Mouse (Mus musculus) liver, adult 2 months (tissue): Measurements from ENCODE around the gene Wfdc15b. TPM values are rescaled to one million over a fixed set of nuclear protein-coding genes. Genes with fewer than 3 reads are reported as not detected.

ENCODE experiments used
- DNase-seq: peaks from one replicate; pipeline ENCODE4 v3.0.0-alpha.2; 2011; ENCODE audit warnings: low read depth, low spot score; ENCODE audit errors: extremely low read depth
- H3K27ac ChIP-seq: fragments of 200-500 bp; replicated peaks from 2 replicates; pipeline ENCODE4 v1.5.1; 2012; ENCODE audit warnings: low read depth, mild to moderate bottlenecking, control low read depth, inconsistent platforms, low read length; ENCODE audit not compliant: insufficient read depth
- H3K27me3 ChIP-seq: fragments of 200-500 bp; 2 replicates; pipeline ENCODE4 v1.6.1; 2012; ENCODE audit warnings: mild to moderate bottlenecking, moderate library complexity, low read length, inconsistent platforms; ENCODE audit not compliant: control insufficient read depth, insufficient read depth
- H3K36me3 ChIP-seq: fragments of 200-500 bp; 2 replicates; pipeline ENCODE4 v1.6.1; 2012; ENCODE audit warnings: low read length, inconsistent platforms; ENCODE audit not compliant: control insufficient read depth, insufficient read depth
- H3K4me1 ChIP-seq: fragments of 200-500 bp; 2 replicates; pipeline ENCODE4 v1.6.1; 2011; ENCODE audit warnings: low read length; ENCODE audit not compliant: control insufficient read depth, insufficient read depth
- H3K4me3 ChIP-seq: fragments of 200-500 bp; 2 replicates; pipeline ENCODE4 v1.5.1; 2011; ENCODE audit warnings: low read depth, mild to moderate bottlenecking, control low read depth, low read length, moderate library complexity; ENCODE audit not compliant: insufficient read depth
- H3K79me2 ChIP-seq: fragments of 200-500 bp; 2 replicates; pipeline ENCODE4 v1.6.1; 2012; ENCODE audit warnings: inconsistent platforms, mild to moderate bottlenecking, low read length, moderate library complexity; ENCODE audit not compliant: control insufficient read depth, insufficient read depth
- H3K9ac ChIP-seq: fragments of 200-500 bp; 2 replicates; pipeline ENCODE4 v1.6.1; 2012; ENCODE audit warnings: low read depth, mild to moderate bottlenecking, control low read depth, inconsistent platforms, low read length
- CTCF ChIP-seq: fragments of 200-500 bp; IDR thresholded peaks from 2 replicates; pipeline ENCODE4 v1.5.1; 2011; ENCODE audit warnings: low read depth, low read length, control low read depth
- POLR2A ChIP-seq: fragments of 200-500 bp; IDR thresholded peaks from 2 replicates; pipeline ENCODE4 v1.6.1; 2011; ENCODE audit warnings: low read length, control low read depth; ENCODE audit not compliant: insufficient read depth; ENCODE audit errors: extremely low read depth
- WGBS: fragments of 180-500 bp; shearing (Covaris S2); methylation state at CpG from one replicate; pipeline ENCODE4 v1.1.7; 2018; 5-methylcytosine and 5-hydroxymethylcytosine counted together
- polyA plus RNA-seq: library from polyadenylated mRNA; depleted of rRNA; stranded (reverse); fragments of >200 nt; gene quantifications from 2 replicates; pipeline ENCODE4 v1.2.3, GENCODE M21; 2012
- total RNA-seq: library from RNA; depleted of rRNA; stranded (reverse); fragments of >200 nt; gene quantifications from 2 replicates; pipeline ENCODE4 v1.2.3, GENCODE M21; 2014

Wfdc15b gene
- total and polyA plus RNA-seq, 2 experiments, result 0.24 to 0.28 TPM

DNA sequence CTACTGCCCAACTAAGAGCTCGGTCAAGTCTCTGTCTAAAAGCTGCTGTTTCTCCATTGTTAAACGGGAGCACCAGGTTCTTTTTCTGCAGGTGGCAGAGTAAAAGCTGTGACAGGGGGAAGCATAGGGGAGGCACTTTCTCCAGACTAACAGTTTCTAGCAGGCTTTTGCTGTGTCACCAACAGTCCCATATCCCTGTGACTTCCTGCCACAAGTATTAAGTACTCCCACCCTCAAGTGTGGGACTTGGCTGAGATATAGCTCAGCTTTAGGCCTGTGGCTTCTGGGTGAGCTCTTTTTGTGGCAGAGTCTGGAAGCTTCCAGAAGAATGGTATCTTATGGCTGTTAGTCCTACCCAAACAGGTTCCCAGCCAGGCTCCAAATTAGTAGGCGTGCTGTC, 45.6 kb downstream of the Wfdc15b start:
- 83% methylated on average over 3 of the region's 3 CpGs for WGBS
- Histone ChIP-seq H3K36me3 (no peaks in the 10 kb centered on the region), H3K4me3 (no peak overlapping the region), H3K79me2 (no peaks in the 10 kb centered on the region), H3K9ac (no peak overlapping the region), H3K4me1 (no peaks in the 10 kb centered on the region), H3K27ac (no peak overlapping the region), H3K27me3 (no peaks in the 10 kb centered on the region)
- no peak for DNase-seq
- TF ChIP-seq POLR2A (no peak), CTCF (no peak)

DNA sequence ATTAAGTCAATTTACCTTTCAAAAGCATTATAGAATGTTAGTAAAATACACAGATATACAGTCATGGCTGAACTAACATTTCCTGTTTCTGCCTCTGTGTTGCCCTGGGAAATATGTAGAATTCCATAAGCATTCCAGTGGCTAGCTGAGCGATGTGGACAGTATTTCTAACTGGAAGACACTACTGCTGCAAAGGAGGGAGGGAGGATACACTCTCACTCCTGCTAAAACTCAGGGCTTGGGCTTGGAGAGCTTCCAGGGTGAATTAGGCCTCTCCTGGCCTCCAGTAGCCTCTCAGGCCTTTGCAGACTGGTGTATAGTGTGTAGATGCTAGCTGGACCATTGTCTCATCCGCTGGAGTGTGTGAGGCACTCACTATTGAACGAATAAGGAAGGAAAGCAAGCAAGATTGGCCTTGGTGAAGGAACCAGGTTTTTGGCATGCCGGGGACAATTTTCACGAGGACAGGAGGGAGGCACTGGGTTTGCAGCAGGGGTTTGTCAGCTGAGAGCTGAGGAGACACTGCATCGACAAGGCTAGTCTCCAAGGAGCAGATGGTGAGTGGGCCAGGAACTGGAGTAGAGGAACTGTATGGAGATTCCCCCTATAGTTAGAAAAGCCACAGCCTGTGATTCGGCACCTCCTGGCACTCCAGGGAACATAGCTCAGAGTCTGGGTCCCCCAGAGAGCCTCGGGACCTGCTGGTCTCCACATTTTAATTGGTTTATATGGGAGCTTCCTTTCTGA, 46.6 kb downstream of the Wfdc15b start:
- Histone ChIP-seq H3K27ac (no peak overlapping the region), H3K79me2 (no peaks in the 10 kb centered on the region), H3K36me3 (no peaks in the 10 kb centered on the region), H3K27me3 (no peaks in the 10 kb centered on the region; the same call in 1 of the 2 replicates), H3K9ac (no peak overlapping the region), H3K4me3 (no peak overlapping the region), H3K4me1 (no peaks in the 10 kb centered on the region)
- no peak for DNase-seq
- 78% methylated on average over 8 of the region's 8 CpGs for WGBS
- TF ChIP-seq POLR2A (no peak), CTCF (no peak)

DNA sequence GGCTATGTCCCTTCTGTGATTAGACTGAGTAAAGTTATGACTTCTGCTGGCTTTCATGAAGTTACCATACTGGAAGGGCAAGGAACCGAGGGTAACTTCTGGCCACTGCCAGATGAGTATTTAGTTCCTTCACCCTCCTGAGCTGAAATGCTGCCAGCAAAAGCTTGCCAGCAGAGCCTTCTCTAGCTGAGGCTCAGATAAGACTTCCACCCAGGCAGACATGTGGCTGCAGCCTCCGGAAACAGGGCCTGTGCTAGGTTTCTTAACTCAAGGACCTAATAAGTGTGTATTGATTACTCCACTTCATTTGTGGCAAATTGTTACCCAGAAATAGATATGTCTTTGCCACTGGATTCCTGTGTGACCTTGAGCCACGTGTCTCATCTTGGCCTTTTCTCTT, 48.1 kb downstream of the Wfdc15b start:
- Histone ChIP-seq H3K27ac (no peak overlapping the region), H3K27me3 (no peaks in the 10 kb centered on the region; the same call in 1 of the 2 replicates)

DNA sequence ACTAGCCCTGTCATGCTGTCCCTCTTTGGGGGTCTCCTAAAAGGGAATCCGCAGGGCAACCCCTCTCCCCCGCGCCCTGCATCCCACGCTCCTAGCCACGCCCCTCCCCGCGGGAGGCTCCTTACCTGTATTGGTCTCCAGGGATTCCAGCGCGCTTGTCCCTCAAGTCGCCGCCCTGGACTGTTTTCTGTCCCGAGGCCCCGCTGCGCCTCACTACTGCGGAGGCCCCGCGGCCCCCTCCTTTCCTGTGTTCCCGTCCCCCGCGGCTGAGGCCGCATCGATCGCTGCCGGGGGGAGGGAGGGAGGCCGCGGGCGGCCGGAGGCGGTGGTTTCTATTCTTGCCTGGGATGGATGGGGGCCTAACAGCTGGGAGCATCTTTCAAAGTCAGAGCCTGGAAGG, 50.6 kb downstream of the Wfdc15b start, which contains the start of gene Kcns1:
Gene Kcns1 (minus strand): TSS at position 212 of the 400 bp plus-strand sequence.
- Histone ChIP-seq H3K27ac (no peak within 1 kb of the TSS), H3K36me3 (no peaks in the 10 kb centered on the region), H3K9ac (no peak within 1 kb of the TSS), H3K4me3 (no peak within 1 kb of the TSS), H3K27me3 (peaks cover 8% of the 10 kb centered on the region), H3K79me2 (no peaks in the 10 kb centered on the region), H3K4me1 (no peaks in the 10 kb centered on the region)
- TF ChIP-seq CTCF, result no peak
- TF ChIP-seq POLR2A, result no peak
- 1% methylated on average over 29 of the region's 29 CpGs for WGBS
- DNase-seq, result no peak

More for the DNA sequence above, 48.1 kb downstream of the Wfdc15b start:
- Histone ChIP-seq H3K4me1 (no peaks in the 10 kb centered on the region), H3K79me2 (no peaks in the 10 kb centered on the region), H3K36me3 (no peaks in the 10 kb centered on the region), H3K9ac (no peak overlapping the region), H3K4me3 (no peak overlapping the region)
- TF ChIP-seq POLR2A, result no peak
- TF ChIP-seq CTCF, result no peak
- DNase-seq, result no peak
- 53% methylated on average over 3 of the region's 3 CpGs for WGBS

DNA sequence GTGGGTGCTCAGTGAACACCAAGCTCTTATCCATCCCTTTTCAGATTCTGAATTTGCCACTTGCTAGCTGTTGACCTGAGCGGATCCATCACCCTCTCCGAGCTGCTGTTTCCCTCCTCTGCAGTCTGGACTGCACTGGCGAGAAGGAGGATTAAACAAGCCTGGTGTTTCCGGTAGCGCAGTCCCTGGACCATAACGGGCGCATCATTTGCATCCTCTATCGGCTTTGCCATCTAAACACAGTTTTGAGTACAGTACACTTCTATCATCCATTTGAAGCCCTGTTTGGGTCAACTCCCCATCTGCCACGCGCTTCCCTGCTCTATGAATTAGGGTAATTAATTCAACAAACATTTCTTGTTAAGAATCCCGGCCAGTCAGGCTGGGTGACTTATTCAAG, 51.1 kb downstream of the Wfdc15b start:
- Histone ChIP-seq H3K9ac (no peak overlapping the region), H3K79me2 (no peaks in the 10 kb centered on the region), H3K36me3 (no peaks in the 10 kb centered on the region), H3K4me3 (no peak overlapping the region), H3K27ac (no peak overlapping the region), H3K27me3 (peaks cover 8% of the 10 kb centered on the region), H3K4me1 (no peaks in the 10 kb centered on the region)
- WGBS, result 13% methylated on average over 11 of the region's 11 CpGs
- DNase-seq, result no peak
- TF ChIP-seq CTCF (no peak), POLR2A (no peak)

DNA sequence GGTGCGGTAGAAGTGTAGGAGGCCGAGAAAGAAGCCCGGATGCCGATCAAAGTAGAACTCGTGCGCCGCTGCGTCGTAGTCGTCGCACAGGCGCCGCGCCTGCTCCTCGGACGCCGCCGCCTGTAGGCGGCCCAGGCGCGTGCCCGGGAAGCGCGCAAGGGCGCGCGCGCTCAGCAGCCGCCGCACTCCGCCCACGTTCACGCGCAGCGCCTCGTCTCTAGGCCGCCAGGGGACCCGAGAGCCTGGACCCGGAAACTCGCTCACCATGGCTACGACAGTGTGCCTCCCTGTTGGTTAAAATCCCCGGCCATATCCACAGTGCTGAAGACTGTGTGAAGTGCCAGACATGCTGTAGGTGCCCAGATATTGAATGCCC, 52.9 kb downstream of the Wfdc15b start:
- no peaks in the 10 kb centered on the region for H3K36me3 ChIP-seq
- H3K9ac ChIP-seq, result no peak overlapping the region
- no peak overlapping the region for H3K27ac ChIP-seq
- TF ChIP-seq CTCF (no peak), POLR2A (no peak)
- H3K27me3 ChIP-seq, result peaks cover 8% of the 10 kb centered on the region
- no peaks in the 10 kb centered on the region for H3K4me1 ChIP-seq
- WGBS, result 8% methylated on average over 42 of the region's 42 CpGs
- H3K79me2 ChIP-seq, result no peaks in the 10 kb centered on the region
- DNase-seq, result no peak
- no peak overlapping the region for H3K4me3 ChIP-seq
